Mouse (Mus musculus): Measurements from ENCODE around the gene Tbc1d9b. TPM values are rescaled to one million over a fixed set of nuclear protein-coding genes. Genes with fewer than 3 reads are reported as not detected.
A peak's percentile ranks its signal among the peaks of the same experiment; 100 is the strongest.
"Not testable (repeated sequence)": the region's sequence is repeated elsewhere in the genome, so short reads cannot be mapped to it uniquely, and the experiment has no call there.

The Tbc1d9b gene
- total RNA-seq (2021) = 10 to 100 TPM; 41.8 to 43.4 TPM
- long read RNA-seq, experiment 1, full-length matches to known transcripts = 37 of 74 reads
- long read RNA-seq, experiment 1, partial matches to known transcripts = 16 of 74 reads
- long read RNA-seq, experiment 1, other reads (novel, unspliced or antisense) = 21 of 74 reads
- long read RNA-seq, experiment 2, full-length matches to known transcripts = 44 of 71 reads
- long read RNA-seq, experiment 2, partial matches to known transcripts = 9 of 71 reads
- long read RNA-seq, experiment 2, other reads (novel, unspliced or antisense) = 18 of 71 reads

DNA sequence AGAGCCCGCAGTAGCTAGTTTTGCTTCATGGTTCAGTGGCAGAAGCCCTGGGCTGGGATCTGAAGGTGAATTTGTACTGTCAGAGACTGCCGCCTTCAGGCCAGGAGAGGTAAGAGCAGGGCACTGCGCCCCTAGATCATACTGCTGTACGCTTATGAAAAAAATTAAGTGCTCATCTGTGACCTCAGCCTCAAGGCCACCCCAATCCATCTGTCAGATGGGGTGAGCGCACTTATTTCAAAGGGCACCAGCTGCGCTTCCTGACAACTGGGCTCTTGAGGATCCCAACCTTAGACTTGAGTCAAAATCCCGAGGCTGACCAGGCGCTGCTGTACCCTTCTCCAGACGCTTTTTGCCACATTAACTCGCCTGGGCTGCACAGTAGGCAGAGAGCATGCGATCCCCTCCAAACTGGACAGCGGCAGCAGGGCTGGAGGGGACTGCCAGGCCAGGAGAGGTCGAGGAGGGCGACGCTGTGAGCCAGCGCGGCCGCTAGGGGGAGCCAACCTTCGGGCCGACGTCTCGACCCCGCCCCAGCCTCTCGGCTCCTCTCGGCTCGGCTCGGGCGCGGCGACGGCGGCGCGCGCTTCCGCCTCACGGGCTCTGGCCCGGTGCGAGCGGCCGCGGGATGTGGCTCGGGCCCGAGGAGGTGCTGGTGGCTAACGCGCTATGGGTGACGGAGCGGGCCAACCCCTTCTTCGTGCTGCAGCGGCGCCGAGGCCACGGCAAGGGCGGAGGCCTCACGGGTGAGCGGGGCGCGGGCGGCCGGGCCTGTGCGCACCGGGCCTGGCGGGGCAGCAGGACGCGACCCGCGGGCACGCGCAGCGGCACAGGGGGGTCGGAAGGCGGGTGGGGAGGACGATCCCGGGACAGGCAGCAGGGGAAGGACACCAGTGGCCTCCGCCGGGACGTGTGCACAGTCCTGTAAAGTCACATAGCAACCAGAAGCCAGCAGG, at the start of gene Tbc1d9b:
Gene Tbc1d9b (plus strand): TSS at position 586 of the 956 bp plus-strand sequence.
- DNase-seq = peak; percentile 95 to 96
- intact Hi-C loops (cut with DNase I) = loop anchor here (1.0 to 2.0 kb wide), 2 partner anchors 106 to 145 kb away; partner anchors contain the start of gene Rnf130

DNA sequence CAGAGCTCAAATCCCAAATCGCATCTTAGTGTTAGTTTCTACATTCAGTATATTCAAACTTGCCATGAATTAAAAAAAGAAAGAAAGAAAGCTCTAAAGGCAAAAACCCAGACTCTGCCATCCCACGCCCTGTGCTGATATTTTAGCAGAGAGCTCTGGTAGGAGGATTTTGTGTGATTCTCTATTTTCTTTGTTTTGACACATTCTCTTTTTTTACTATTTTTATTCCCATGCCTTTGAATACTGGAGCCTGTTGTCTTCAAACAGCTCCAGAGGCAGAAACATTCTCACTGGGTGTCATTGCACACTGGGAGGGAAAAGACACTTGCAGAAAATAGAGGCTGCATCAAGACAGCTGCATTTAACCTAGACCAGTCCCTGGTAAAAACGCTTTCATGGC, 45.0 kb upstream of the Tbc1d9b start:
- intact Hi-C loops (cut with DNase I) = no loop called here
- no peak for DNase-seq

DNA sequence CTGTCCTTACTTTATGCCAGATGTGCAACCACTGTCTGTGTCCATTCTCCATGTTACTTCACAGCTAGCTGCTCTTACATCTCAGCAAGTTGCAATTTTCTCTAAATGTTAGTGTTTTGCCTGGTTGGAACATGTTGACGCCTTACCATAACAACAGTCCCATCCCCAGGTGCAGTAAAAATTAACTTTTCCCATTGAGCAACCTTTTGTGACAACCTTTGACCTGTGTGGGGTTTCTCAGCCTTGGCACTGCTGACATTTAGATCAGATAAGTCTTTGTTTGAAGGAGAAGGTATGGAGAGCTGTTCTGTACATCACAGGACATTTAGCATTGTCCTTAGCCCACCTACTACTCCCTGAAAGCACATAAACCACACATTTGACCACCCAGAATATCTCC, 41.4 kb upstream of the Tbc1d9b start:
- no peak for DNase-seq
- intact Hi-C loops (cut with DNase I) = no loop called here

DNA sequence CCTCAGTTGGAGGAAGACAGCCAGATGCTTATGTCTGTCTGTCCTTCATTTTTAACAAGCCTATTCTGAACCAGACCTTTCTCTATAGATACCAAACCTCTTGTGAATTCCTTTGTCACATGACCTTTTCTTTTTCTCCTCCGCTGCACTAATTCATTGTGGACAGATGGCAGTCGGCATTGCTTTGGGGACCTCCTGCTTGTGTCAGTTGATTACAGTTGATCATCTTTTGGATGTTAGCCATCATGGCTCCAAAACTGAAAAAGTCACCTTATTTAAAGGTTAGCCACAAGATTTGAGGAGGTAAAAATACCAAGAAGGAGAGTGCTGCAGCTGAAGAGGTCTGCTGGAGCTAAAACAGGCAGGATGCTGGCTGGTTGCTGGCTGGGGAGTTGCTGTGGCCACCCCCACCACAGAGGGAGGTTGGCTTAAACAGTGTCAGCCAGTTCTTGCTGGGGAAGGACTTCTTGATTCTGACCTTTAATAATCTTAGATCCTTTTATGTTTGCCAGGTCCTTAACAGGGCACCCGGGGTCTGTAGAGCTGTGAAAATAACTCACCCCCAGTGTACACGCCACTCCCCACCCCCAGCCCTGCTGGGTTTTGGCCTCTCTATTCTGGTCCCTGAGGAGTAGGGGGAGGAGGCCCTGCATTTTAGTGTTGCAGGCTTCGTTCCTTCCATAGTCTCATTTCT, 40.1 kb upstream of the Tbc1d9b start:
- DNase-seq = no peak
- intact Hi-C loops (cut with DNase I) = no loop called here

DNA sequence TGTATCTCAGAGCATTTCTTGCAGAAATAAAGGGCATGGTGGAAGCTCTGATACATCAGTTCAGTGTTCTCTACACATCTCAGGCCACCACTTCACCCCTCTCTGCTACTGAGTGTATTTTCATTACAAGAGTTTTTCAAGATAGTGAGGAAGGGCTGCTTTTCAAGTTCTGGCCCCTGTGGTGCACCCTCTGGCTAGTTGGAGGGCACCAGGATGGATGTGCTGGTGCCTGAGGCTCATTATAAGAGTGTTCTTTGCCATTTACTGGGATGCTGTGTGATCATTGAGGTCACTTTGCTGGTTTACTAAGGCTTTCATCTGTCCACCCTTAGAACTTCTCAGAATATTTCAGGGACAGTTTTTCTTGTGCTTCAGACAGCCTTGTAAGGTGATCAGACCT, 39.5 kb upstream of the Tbc1d9b start:
- intact Hi-C loops (cut with DNase I) = no loop called here
- no peak for DNase-seq

DNA sequence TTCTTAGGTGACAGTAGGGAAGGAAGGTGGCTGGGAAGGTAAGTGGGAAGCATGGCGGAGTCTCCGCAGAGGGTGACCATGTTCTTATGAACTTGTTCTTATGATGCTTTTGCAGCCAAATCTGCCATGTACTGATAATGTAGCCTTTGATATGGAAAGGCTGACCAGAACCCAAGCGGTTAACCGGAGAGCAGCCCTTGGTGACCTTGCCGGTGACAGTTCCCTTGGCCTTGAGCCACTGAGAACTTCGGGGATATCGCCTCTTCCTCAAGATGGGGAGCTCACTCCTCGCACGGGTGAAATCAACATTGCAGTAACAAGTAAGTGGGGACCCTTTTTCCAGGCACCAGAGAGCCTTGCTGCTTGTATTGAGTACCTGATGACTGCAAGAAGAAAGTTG, 35.5 kb upstream of the Tbc1d9b start:
- intact Hi-C loops (cut with DNase I) = no loop called here
- DNase-seq = no peak

DNA sequence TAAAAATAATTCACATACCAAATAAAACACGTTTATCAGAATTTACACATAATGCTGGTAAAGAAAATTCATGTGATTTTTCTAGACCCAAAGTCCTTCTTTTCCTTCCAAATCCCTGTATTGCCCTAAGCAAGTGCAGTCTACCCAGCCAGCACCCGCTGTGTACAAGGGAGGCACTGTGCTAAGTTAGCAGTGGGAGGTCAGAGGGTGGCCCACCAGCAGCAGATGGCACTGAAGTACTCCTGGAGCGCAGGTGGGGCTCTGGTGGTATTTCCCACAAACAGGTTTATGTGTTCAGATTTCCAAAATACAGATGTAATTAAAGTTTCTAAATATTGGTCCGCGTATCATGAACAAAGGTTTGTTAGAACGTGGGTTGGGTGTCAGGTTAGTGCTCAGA, 34.1 kb upstream of the Tbc1d9b start:
- DNase-seq = no peak
- intact Hi-C loops (cut with DNase I) = no loop called here

DNA sequence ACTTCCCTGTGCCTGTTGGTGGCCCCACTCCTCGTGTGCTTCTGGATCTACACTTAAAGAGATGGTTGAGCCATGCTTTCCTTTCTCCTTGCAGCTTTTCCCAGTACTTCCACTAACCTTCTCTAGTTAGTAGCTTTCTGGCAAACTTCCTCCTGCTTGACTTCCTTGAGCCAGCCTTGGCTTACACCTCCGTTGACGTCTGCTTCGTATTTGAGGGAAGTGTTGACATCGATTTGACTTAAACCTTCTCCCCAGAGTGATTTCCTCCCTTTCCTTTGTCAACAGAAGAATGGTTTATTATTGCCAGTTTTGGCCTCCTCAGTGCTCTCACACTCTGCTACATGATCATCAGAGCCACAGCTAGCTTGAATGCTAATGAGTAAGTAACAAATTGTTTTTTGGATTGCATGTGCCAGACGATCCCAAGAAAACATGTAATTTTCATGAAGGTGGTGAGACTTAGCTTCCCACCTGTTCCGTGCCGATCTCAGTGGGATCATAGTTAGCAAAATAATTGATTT, 32.2 kb upstream of the Tbc1d9b start:
- peak; percentile 16 to 43 for DNase-seq
- intact Hi-C loops (cut with DNase I) = no loop called here

DNA sequence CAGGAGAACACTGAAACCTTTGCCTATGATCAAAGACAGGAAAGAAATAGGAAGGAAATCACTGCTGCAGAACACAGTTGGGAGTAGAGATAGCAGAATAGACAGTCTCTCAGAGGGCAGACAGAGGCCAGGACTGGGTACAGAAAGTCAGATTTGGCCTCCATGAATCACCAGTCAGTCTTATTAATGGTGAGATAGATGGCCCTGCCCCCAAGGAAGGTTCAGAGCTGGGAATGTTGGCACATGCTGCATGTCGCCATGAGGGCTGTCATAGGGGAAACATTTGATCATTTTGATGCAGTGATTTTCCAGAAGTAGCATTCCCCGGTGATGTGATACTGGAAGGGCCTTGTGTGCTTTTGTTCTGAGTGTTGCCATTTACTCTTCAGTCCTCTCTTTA, 31.5 kb upstream of the Tbc1d9b start:
- intact Hi-C loops (cut with DNase I) = no loop called here
- no peak for DNase-seq

DNA sequence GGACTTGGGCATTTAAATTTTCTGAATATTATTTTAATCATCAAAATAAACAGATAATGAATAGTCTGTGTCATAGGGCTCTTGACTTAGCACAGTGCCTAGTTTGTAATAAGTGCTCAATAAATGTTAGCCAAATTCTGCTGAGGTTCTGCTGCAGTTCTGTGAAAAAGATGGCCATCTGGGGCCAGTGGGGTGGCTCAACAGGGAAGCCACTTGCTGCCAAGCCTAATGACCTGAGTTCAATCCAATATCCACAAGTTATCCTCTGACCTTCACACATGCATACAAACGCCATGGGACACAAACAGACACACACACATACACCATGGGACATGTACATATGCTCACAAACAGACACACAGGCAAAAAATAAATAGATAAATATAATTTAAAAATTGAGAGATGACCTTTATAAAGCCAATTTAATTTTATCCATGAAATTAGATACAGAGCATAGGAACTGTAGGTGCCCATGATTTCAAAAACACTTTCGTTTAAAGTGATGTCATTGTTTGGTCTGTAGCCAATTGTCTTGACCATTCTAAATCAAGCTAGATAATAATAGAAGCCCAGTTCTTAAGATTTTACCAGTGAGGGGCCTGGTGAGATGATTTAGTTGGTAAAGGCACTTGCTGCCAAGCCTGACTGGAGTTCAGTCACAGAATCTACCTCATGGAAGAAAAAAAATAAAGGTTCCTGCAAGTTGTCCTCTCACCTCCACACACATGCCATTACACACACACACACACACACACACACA, 30.5 kb upstream of the Tbc1d9b start:
- intact Hi-C loops (cut with DNase I) = no loop called here
- DNase-seq = no peak

DNA sequence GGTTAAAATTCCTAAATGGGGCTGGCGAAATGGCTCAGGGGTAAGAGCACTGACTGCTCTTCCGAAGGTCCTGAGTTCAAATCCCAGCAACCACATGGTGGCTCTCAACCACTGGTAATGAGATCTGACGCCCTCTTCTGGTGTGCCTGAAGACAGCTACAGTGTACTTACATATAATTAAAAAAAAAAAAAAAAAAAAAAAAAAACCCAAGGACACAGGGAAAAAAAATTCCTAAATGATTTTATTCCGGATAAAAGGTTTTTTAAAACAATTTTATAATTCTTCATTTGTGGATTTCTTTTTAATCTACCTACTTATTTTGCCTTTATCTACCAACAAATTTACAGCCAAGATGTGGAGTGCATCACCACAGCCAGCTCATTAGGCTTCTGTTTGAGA, 29.2 kb upstream of the Tbc1d9b start:
- intact Hi-C loops (cut with DNase I); DNase-seq: not testable (repeated sequence)

DNA sequence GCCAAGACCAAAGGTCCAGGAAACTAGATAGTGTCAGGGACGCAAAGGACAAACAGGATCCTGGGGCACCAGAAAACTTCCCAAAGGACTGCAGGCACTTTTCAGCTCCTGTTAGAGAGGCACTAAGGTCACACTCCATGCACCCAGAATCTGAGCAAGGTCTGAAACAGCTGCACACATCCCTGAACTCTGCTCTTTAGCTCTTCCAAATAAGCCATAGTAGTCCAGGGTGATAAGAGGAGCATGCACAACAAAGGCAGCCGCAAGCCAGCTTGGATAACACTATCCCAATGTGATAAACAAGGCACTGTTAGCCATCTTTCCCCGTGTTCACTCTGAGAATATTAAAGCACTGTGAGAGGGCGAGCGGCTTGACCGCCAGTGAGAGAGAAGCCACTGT, 27.2 kb upstream of the Tbc1d9b start:
- intact Hi-C loops (cut with DNase I) = no loop called here
- no peak for DNase-seq

DNA sequence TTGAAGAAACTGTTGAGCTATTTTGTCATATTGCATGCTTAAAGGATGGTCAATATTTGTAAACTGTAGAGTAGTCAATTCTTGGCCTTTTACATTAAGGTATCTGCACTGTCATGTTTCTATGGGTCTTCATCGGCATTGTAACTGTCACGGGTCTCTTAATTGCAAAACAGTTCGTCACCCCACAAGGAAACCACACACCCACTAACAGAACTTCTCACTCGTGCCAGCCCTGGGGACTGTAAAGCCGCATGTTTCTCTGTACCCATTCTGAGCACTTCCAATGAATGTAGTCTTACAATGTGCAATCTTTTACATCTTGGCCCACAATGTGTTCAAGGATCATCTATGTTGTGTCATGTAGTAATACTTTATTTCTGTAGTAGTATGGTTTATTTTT, 26.0 kb upstream of the Tbc1d9b start:
- no peak for DNase-seq
- intact Hi-C loops (cut with DNase I) = no loop called here

DNA sequence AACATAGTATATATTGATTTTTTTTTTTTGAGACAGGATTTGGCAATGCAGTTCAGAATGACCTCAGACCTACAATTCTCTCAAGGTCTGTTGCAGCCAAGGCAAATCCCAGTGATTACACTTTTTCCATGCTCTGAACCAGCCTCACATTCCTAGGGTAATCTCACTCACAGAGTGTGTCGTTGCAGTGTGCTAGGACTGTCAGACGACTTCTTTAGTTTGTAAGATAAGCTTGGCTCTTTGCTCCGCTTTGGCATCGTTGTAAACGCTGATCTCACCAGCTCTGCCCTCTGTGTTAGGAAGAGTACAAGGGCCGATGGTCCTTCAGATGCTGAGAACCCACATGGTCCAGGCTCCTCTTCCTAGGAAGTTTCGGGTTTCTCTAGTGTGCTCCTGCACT, 25.2 kb upstream of the Tbc1d9b start:
- DNase-seq = no peak
- intact Hi-C loops (cut with DNase I) = no loop called here

DNA sequence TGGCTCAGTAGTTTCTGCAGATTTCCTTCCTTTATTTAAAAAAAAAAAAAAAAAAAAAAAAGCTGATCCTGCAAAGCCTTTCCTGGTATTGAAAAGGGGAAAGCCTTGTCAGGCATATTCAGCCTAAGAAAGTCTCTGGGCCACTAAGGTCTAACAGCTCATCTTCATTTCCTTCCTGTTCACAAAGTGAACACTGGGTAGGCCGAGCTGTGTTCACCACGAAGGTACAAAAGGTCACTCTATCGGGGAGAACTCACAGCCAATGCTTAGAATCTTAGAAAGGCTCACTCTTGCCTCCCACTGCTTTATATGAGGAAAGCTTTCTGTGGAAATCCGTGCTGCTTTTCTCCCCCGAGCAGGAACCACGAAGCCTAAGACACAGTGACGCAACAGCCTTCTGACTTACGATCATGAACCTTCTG, 22.4 kb upstream of the Tbc1d9b start:
- DNase-seq = peak; percentile 15 to 16
- intact Hi-C loops (cut with DNase I) = no loop called here

DNA sequence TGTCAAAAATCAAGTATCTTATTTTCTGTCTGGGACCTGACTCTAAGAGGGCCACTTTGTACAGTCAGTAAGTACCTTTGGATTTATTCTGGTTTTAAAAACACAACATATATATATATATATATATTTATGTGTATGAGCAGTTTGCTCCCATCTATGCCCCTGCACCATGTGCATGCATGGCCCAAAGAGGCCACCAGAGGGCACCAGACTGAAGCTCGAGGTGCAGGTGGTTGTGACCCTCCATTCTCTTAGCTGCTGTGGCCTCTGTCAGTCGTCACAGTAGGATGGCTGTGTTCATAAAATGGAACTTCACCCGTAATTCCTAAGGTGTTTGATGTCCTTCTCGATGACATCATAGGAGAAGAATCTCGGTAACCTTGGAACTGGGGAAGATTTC, 16.9 kb upstream of the Tbc1d9b start:
- peak; percentile 75 to 85 for DNase-seq
- intact Hi-C loops (cut with DNase I) = no loop called here

DNA sequence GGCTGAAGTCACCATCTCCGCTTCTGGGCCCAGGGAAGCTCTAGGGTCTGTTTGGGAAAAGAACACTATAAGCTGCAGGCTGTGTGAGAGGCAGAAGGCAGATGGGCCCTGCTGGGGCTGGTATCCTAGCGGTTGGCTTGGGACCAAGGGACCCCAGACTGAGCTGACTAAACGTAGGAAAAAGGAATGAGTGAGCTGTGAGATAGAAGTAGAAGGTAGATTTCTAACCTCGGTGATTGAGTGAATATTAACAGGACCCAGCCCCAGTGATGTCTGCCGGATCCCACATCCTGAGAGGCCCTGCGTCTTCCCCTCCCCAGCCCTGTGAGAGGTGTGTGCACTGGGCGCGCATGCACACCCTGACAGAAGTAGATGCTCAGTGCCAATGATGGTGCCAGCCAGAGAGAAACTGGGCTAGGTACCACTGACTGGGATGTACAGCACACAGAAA, 8.5 kb upstream of the Tbc1d9b start:
- intact Hi-C loops (cut with DNase I) = loop anchor here (10.0 kb wide), 1 partner anchor 228 kb away; no protein-coding TSS in a partner anchor
- DNase-seq = no peak

DNA sequence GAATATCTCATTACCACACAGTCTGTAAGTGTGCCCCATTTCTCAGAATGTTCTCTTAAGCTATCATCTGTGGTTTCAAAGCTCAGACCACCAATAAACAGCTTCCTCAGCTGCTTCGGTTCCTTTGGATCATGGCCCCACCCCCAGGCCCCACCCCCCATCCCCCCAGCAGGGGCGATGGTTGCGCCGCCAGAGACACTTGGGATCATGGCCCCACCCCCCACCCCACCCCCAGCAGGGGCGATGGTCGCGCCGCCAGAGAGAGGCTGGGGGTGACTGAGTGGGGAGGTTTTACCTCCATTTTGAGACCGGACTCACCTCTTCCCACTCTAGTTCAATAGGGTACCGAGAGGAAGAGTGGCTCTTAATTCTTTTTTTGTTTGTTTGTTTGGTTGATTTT, 3.4 kb upstream of the Tbc1d9b start:
- intact Hi-C loops (cut with DNase I) = loop anchor here (10.0 kb wide), 1 partner anchor 233 kb away; no protein-coding TSS in a partner anchor
- no peak for DNase-seq

DNA sequence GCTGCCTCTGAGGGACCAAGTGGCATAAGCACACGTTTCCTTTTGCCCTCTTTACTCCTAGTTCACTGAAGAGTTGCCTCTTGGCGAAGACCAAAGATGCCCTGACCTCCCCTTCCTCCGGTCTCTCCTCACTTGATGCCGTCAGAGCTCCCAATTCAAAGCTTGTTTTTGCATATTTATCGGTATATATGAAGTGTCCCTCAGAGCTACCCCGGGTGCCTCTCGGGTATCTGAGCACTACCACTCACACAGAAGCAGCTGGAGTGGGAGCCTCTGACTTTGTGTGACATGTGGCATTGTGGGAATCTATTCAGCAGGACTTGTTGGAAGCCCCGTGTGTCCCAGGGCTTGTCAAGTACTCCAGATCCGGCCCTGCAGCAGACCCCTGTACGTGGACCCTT, 605 bp downstream of the Tbc1d9b start:
- no peak for DNase-seq
- intact Hi-C loops (cut with DNase I) = loop anchor here (2.0 kb wide), 1 partner anchor 107 kb away; the partner anchor contains the start of gene Rnf130

DNA sequence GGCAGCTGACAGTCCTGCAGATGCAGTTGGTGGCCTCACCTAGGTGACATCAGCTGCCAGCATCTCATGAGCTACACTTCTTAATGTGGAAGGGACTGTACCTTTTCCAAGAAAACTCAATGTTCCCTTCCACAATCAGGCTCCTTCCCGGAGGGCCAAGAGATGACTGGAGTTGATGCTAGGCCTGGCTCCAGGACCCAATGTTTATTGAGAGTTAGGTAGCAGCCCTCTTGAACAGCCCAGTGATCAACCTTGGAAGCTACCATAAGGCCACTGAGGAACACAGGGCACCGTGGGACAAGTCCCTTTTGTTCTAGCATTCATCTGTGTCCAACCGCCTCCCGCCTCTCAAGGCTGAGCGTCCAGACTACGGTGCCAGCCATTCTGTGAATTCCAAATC, 1.1 kb downstream of the Tbc1d9b start:
- DNase-seq = no peak
- intact Hi-C loops (cut with DNase I) = no loop called here

All from heart, postnatal 14 days (tissue).